20 mouse cellular contexts compared by ENCODE assay signal in the genomic region with DNA sequence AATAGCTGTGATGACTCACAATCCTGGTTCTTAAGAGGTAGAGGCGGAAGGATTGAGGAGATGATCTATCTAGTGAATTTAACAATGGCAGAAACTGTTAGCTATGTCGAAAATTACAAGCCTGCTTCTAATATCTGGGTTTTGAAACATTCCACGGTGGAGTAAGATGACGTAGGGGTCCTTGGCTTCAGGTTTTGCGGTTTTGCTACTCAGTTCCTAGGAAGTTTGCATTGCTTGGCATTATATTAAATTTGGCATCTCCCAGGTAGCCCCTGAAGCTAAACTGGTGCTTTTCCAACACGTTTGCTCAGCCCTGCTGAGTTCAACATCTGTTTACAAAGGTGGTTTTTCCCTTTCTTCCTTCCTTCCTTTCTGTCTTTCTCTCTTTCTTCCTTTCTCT. TPM values are rescaled to one million over a fixed set of nuclear protein-coding genes. Genes with fewer than 3 reads are reported as not detected.
DNase-seq lines count a peak whose midpoint lies in the region; ATAC-seq lines count a peak whose summit lies in the region.
"Had no signal": no experiment of that assay in that cellular context is flagged by ENCODE, and none has a peak within 500 bp of the region (broad histone marks: within the 10 kb centered on the region; RNA-seq: fewer than 3 reads in every experiment).

No protein-coding gene starts in this region.

- no peak overlapping the region for H3K4me3 ChIP-seq in intestine, embryonic 14.5 days (ENCODE audit: low read depth, low read length)
- H3K4me3 ChIP-seq in intestine, embryonic 16.5 days (ENCODE audit: low read length), result no peak overlapping the region
- H3K4me3 ChIP-seq in embryonic facial prominence, embryonic 10.5 days, result no peak overlapping the region
- H3K4me3 ChIP-seq in limb, embryonic 10.5 days, result no peak overlapping the region
- H3K4me3 ChIP-seq: forebrain, embryonic 15.5 days; hindbrain, embryonic 13.5 days had no signal

- H3K36me3 ChIP-seq in intestine, embryonic 14.5 days (ENCODE audit: control insufficient read depth, insufficient read depth, low read length), result no peaks in the 10 kb centered on the region
- H3K36me3 ChIP-seq in intestine, embryonic 16.5 days (ENCODE audit: control insufficient read depth, insufficient read depth, low read length), result no peaks in the 10 kb centered on the region
- H3K36me3 ChIP-seq in embryonic facial prominence, embryonic 10.5 days (replicated peaks), result no peaks in the 10 kb centered on the region
- no peaks in the 10 kb centered on the region for H3K36me3 ChIP-seq in limb, embryonic 10.5 days
- H3K36me3 ChIP-seq: forebrain, embryonic 15.5 days; G1E; hindbrain, embryonic 13.5 days had no signal

- 53% methylated on average over 6 of the region's 6 CpGs for WGBS in intestine, embryonic 14.5 days
- 67% methylated on average over 6 of the region's 6 CpGs for WGBS in intestine, embryonic 16.5 days
- WGBS in embryonic facial prominence, embryonic 10.5 days, result 74% methylated on average over 6 of the region's 6 CpGs
- 74% methylated on average over 6 of the region's 6 CpGs for WGBS in limb, embryonic 10.5 days

- no peak overlapping the region for H3K4me2 ChIP-seq in intestine, embryonic 14.5 days (ENCODE audit: low read length)
- no peak overlapping the region for H3K4me2 ChIP-seq in intestine, embryonic 16.5 days (ENCODE audit: low read depth, low read length)
- H3K4me2 ChIP-seq: forebrain, embryonic 15.5 days; hindbrain, embryonic 13.5 days had no signal

- no peak overlapping the region for H3K9ac ChIP-seq in intestine, embryonic 14.5 days (ENCODE audit: low read length)
- no peak overlapping the region for H3K9ac ChIP-seq in intestine, embryonic 16.5 days (ENCODE audit: low read depth, low read length)
- H3K9ac ChIP-seq: forebrain, embryonic 15.5 days; hindbrain, embryonic 13.5 days had no signal

- H3K27me3 ChIP-seq in intestine, embryonic 14.5 days (replicated peaks; ENCODE audit: control insufficient read depth, insufficient read depth, low read length), result no peaks in the 10 kb centered on the region
- no peaks in the 10 kb centered on the region for H3K27me3 ChIP-seq in intestine, embryonic 16.5 days (replicated peaks; ENCODE audit: control insufficient read depth, insufficient read depth, low read length)
- H3K27me3 ChIP-seq in embryonic facial prominence, embryonic 10.5 days (replicated peaks; ENCODE audit: low read depth, poor library complexity, severe bottlenecking), result no peaks in the 10 kb centered on the region
- no peaks in the 10 kb centered on the region for H3K27me3 ChIP-seq in limb, embryonic 10.5 days (ENCODE audit: low read depth, poor library complexity, severe bottlenecking)
- H3K27me3 ChIP-seq: forebrain, embryonic 15.5 days had no signal

- peaks cover 36% of the 10 kb centered on the region for H3K4me1 ChIP-seq in intestine, embryonic 14.5 days (replicated peaks; ENCODE audit: control insufficient read depth, insufficient read depth, low read length)
- peaks cover 11% of the 10 kb centered on the region for H3K4me1 ChIP-seq in intestine, embryonic 16.5 days (ENCODE audit: control insufficient read depth, insufficient read depth, low read length)
- peaks cover 38% of the 10 kb centered on the region for H3K4me1 ChIP-seq in embryonic facial prominence, embryonic 10.5 days
- peaks cover 51% of the 10 kb centered on the region for H3K4me1 ChIP-seq in limb, embryonic 10.5 days

- ATAC-seq in intestine, embryonic 14.5 days (replicated peaks; ENCODE audit: low FRiP score, low TSS enrichment, low read depth), result no peak
- ATAC-seq in intestine, embryonic 16.5 days, result no peak
- ATAC-seq: CD4-positive, CD25-positive, alpha-beta regulatory T cell, adult 4 months; forebrain, embryonic 15.5 days; hindbrain, postnatal 0 days had no signal

- H3K27ac ChIP-seq in intestine, embryonic 14.5 days (ENCODE audit: low read depth), result peak overlapping the region; percentile 29; the same call in 1 of the 2 replicates
- no peak overlapping the region for H3K27ac ChIP-seq in intestine, embryonic 16.5 days (ENCODE audit: low read length)
- peak overlapping the region; percentile 81; the same call in 1 of the 2 replicates for H3K27ac ChIP-seq in embryonic facial prominence, embryonic 10.5 days (replicated peaks)
- H3K27ac ChIP-seq in limb, embryonic 10.5 days, result peak overlapping the region; percentile 87
- H3K27ac ChIP-seq: forebrain, embryonic 15.5 days; hindbrain, embryonic 13.5 days; hindbrain, postnatal 0 days had no signal

- DNase-seq in intestine, embryonic 14.5 days (ENCODE audit: low spot score), result no peak
- DNase-seq in embryonic facial prominence, embryonic 10.5 days (ENCODE audit: low spot score), result no peak
- DNase-seq in limb, embryonic 10.5 days (ENCODE audit: low spot score), result no peak
- no peak for DNase-seq in spleen, postnatal 4 days (ENCODE audit: low spot score in 2 of 2)
- no peak for DNase-seq in lung, postnatal 25 days (ENCODE audit: low spot score)
- DNase-seq: adrenal gland, postnatal 14 days; B cell, adult 2 months; cerebellum, adult 18-20 months; cerebellum, adult 9-11 months; cerebellum, postnatal 36 days; gastrocnemius, postnatal 36 days; heart, adult 18-20 months; heart, postnatal 14 days; kidney, adult 11 months had no signal

- H3K9me3 ChIP-seq in intestine, embryonic 14.5 days (ENCODE audit: control insufficient read depth, low read length), result no peaks in the 10 kb centered on the region
- no peaks in the 10 kb centered on the region for H3K9me3 ChIP-seq in intestine, embryonic 16.5 days (ENCODE audit: control insufficient read depth, low read length)
- H3K9me3 ChIP-seq in embryonic facial prominence, embryonic 10.5 days, result no peaks in the 10 kb centered on the region
- H3K9me3 ChIP-seq in limb, embryonic 10.5 days (replicated peaks), result no peaks in the 10 kb centered on the region
- H3K9me3 ChIP-seq: forebrain, embryonic 15.5 days; G1E; hindbrain, embryonic 13.5 days had no signal

RNA-seq across cellular contexts. Expression of gene Slf2, which starts 4.2 kb away (rescaled TPM):
- 54.1 and 60.8 TPM in 2 replicates for polyA plus RNA-seq in intestine, embryonic 14.5 days (2014; fragmentation: Nextera tagmentation; extraction: Ambion mirVana)
- 26.8 and 27.1 TPM in 2 replicates for polyA plus RNA-seq in intestine, embryonic 16.5 days (2015; fragmentation: Nextera tagmentation; extraction: Ambion mirVana)
- polyA plus RNA-seq in embryonic facial prominence, embryonic 10.5 days (2016; fragmentation: Nextera tagmentation; extraction: Ambion mirVana), result 56.3 and 57.8 TPM in 2 replicates
- 52.1 and 54.0 TPM in 2 replicates for polyA plus RNA-seq in limb, embryonic 10.5 days (2016; fragmentation: Nextera tagmentation; extraction: Ambion mirVana)
